In the genomic region with DNA sequence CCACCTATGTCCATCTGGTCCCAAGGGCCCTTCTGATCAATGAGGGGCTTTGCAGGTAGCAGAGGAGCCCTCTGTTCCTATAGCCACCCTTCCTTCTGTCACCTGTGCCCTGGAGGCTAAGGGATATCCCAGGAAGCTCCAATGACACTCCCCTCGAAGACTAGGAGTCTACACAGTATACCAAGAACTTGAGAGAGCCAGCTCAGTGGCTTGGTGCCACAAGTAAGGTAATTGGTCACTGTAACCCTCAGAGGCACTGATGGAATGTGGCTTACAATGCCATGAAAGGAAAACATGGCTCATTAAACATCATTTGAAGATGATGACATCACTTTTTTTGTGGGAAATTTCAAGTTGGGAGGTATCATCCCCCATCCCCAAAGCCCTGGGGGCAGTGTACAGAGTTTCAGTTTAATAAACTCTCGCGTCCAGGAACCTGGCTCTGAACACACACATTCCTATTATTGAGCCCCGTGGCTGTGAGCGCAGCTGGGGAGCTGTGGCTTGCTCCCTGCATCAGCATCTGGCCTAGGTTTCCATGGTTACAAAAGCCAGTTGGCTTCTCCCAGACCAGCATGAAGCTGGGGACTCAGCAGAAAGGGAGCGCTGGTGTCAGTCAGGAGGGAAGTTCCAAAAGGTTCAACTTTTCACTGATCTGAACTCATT, we compare ENCODE assay signal across 8 mouse cellular contexts.
DNase-seq lines count a peak whose midpoint lies in the region; ATAC-seq lines count a peak whose summit lies in the region.
"Had no signal": no experiment of that assay in that cellular context is flagged by ENCODE, and none has a peak within 500 bp of the region (broad histone marks: within the 10 kb centered on the region; RNA-seq: fewer than 3 reads in every experiment).

No protein-coding gene starts in this region.

- no peak overlapping the region for H3K27ac ChIP-seq in embryonic facial prominence, embryonic 10.5 days (replicated peaks)
- H3K27ac ChIP-seq in midbrain, embryonic 16.5 days (ENCODE audit: low read length): no peak overlapping the region
- H3K27ac ChIP-seq in heart, embryonic 11.5 days (ENCODE audit: low read depth, low read length): no peak overlapping the region
- H3K27ac ChIP-seq: embryonic facial prominence, embryonic 12.5 days had no signal

- peaks cover 56% of the 10 kb centered on the region for H3K4me1 ChIP-seq in embryonic facial prominence, embryonic 10.5 days
- H3K4me1 ChIP-seq in midbrain, embryonic 16.5 days (ENCODE audit: control insufficient read depth, insufficient read depth, low read length): peaks cover 18% of the 10 kb centered on the region
- peaks cover 19% of the 10 kb centered on the region for H3K4me1 ChIP-seq in heart, embryonic 11.5 days (ENCODE audit: control insufficient read depth, insufficient read depth, low read length)

- H3K4me2 ChIP-seq in midbrain, embryonic 16.5 days (ENCODE audit: low read length): no peak overlapping the region
- H3K4me2 ChIP-seq in heart, embryonic 11.5 days: no peak overlapping the region
- H3K4me2 ChIP-seq: embryonic facial prominence, embryonic 12.5 days had no signal

- no peaks in the 10 kb centered on the region for H3K9me3 ChIP-seq in embryonic facial prominence, embryonic 10.5 days
- H3K9me3 ChIP-seq in midbrain, embryonic 16.5 days (replicated peaks; ENCODE audit: control insufficient read depth, low read length, poor library complexity, severe bottlenecking): no peaks in the 10 kb centered on the region
- no peaks in the 10 kb centered on the region for H3K9me3 ChIP-seq in heart, embryonic 11.5 days (replicated peaks; ENCODE audit: control insufficient read depth, low read length)
- H3K9me3 ChIP-seq: embryonic facial prominence, embryonic 12.5 days had no signal

- H3K4me3 ChIP-seq in embryonic facial prominence, embryonic 10.5 days: no peak overlapping the region
- H3K4me3 ChIP-seq in midbrain, embryonic 16.5 days (ENCODE audit: low read depth, low read length): no peak overlapping the region
- H3K4me3 ChIP-seq in heart, embryonic 11.5 days (ENCODE audit: low read depth, low read length): no peak overlapping the region
- H3K4me3 ChIP-seq: embryonic facial prominence, embryonic 12.5 days had no signal

- no peak overlapping the region for H3K9ac ChIP-seq in midbrain, embryonic 16.5 days (ENCODE audit: low read depth, low read length)
- no peak overlapping the region for H3K9ac ChIP-seq in heart, embryonic 11.5 days (ENCODE audit: low read depth, low read length)
- H3K9ac ChIP-seq: embryonic facial prominence, embryonic 12.5 days had no signal

- DNase-seq in adipocyte (ENCODE audit: low spot score): peak; percentile 5
- DNase-seq in embryonic facial prominence, embryonic 10.5 days (ENCODE audit: low spot score): peak; percentile 58
- DNase-seq in kidney, adult 8-10 months: peak; percentile 21 to 22
- DNase-seq in T-cell, adult 2 months (ENCODE audit: low spot score): no peak

- peak; percentile 71; the same call in 1 of the 2 replicates for ATAC-seq in midbrain, embryonic 16.5 days
- no peak for ATAC-seq in heart, embryonic 11.5 days (replicated peaks; ENCODE audit: insufficient number of reproducible peaks, low FRiP score, low TSS enrichment)
- ATAC-seq in CD4-positive, CD25-positive, alpha-beta regulatory T cell, adult 4 months: no peak

- WGBS in embryonic facial prominence, embryonic 10.5 days: 31% methylated on average over 6 of the region's 6 CpGs
- 19% methylated on average over 6 of the region's 6 CpGs for WGBS in midbrain, embryonic 16.5 days
- WGBS in heart, embryonic 11.5 days (ENCODE audit: insufficient replicate concordance): 69% methylated on average over 6 of the region's 6 CpGs

- H3K36me3 ChIP-seq in embryonic facial prominence, embryonic 10.5 days (replicated peaks): peaks cover 47% of the 10 kb centered on the region
- peaks cover 2% of the 10 kb centered on the region; the same call in 1 of the 2 replicates for H3K36me3 ChIP-seq in midbrain, embryonic 16.5 days (ENCODE audit: control insufficient read depth, insufficient read depth, low read length)
- peaks cover 9% of the 10 kb centered on the region; the same call in 1 of the 2 replicates for H3K36me3 ChIP-seq in heart, embryonic 11.5 days (ENCODE audit: control insufficient read depth, insufficient read depth, low read length)

- no peaks in the 10 kb centered on the region for H3K27me3 ChIP-seq in embryonic facial prominence, embryonic 10.5 days (replicated peaks; ENCODE audit: low read depth, poor library complexity, severe bottlenecking)
- no peaks in the 10 kb centered on the region for H3K27me3 ChIP-seq in midbrain, embryonic 16.5 days (ENCODE audit: control insufficient read depth, insufficient read depth, low read depth, low read length)
- H3K27me3 ChIP-seq in heart, embryonic 11.5 days (ENCODE audit: control insufficient read depth, insufficient read depth, low read length): no peaks in the 10 kb centered on the region
- H3K27me3 ChIP-seq: embryonic facial prominence, embryonic 12.5 days had no signal
